Mouse (Mus musculus) hindbrain, embryonic 14.5 days (tissue): Measurements from ENCODE around the gene Tldc1. TPM values are rescaled to one million over a fixed set of nuclear protein-coding genes. Genes with fewer than 3 reads are reported as not detected.

ENCODE experiments used
- ATAC-seq: fragments of 200-750 bp; cut with Nextera tagmentation; 2 replicates; pipeline ENCODE4 v1.8.0; 2017; ENCODE audit warnings: moderate number of reproducible peaks, mild to moderate bottlenecking, moderate TSS enrichment, moderate library complexity; ENCODE audit not compliant: low FRiP score
- DNase-seq: peaks from one replicate; pipeline ENCODE4 v3.0.0-alpha.2; 2015; ENCODE audit warnings: low spot score
- H3K27ac ChIP-seq: fragments of 300-500 bp; sonication (generic); 2 replicates; pipeline ENCODE4 v1.5.1; 2014; ENCODE audit warnings: mild to moderate bottlenecking, moderate library complexity
- H3K27me3 ChIP-seq: fragments of 300-500 bp; sonication (generic); 2 replicates; pipeline ENCODE4 v1.6.1; 2014; ENCODE audit warnings: mild to moderate bottlenecking, low read length, mixed read lengths; ENCODE audit not compliant: control insufficient read depth, insufficient read depth
- H3K36me3 ChIP-seq: fragments of 300-500 bp; sonication (generic); replicated peaks from 2 replicates; pipeline ENCODE4 v1.6.1; 2014; ENCODE audit not compliant: control insufficient read depth, insufficient read depth
- H3K4me1 ChIP-seq: fragments of 300-500 bp; sonication (generic); replicated peaks from 2 replicates; pipeline ENCODE4 v1.6.1; 2014; ENCODE audit warnings: antibody characterized with exemption, low read length, mixed read lengths; ENCODE audit not compliant: control insufficient read depth, insufficient read depth
- H3K4me2 ChIP-seq: fragments of 300-500 bp; sonication (generic); replicated peaks from 2 replicates; pipeline ENCODE4 v1.6.1; 2014; ENCODE audit warnings: mild to moderate bottlenecking, moderate library complexity
- H3K4me3 ChIP-seq: fragments of 300-500 bp; sonication (generic); replicated peaks from 2 replicates; pipeline ENCODE4 v1.5.1; 2014; ENCODE audit warnings: mild to moderate bottlenecking, low read length
- H3K9ac ChIP-seq: fragments of 300-500 bp; sonication (generic); 2 replicates; pipeline ENCODE4 v1.6.1; 2014
- H3K9me3 ChIP-seq: fragments of 300-500 bp; sonication (generic); 2 replicates; pipeline ENCODE4 v1.6.1; 2016; ENCODE audit warnings: low read length; ENCODE audit not compliant: control insufficient read depth
- WGBS: fragments of 180-500 bp; shearing (Covaris S2); extraction: QIAGEN DNeasy Blood & Tissue Kit; methylation state at CpG from one replicate; pipeline ENCODE4 v1.1.7; 2014; 5-methylcytosine and 5-hydroxymethylcytosine counted together
- polyA plus RNA-seq: library from polyadenylated mRNA; unstranded; fragments of >200 nt; fragmentation: Nextera tagmentation; extraction: Ambion mirVana; gene quantifications from 2 replicates; pipeline ENCODE4 v1.2.1, GENCODE M21; 2014

Tldc1 gene
- polyA plus RNA-seq, 1 experiment from 2014 or later, result 7.4 TPM

- ATAC-seq (0 out of 2 replicates have a peak, but pooled peaks have one; percentile 26), DNase-seq (peak; percentile 57)
- Histone ChIP-seq H3K27me3 (no peaks in the 10 kb centered on the region), H3K27ac (no peak overlapping the region), H3K4me3 (no peak overlapping the region), H3K9me3 (no peaks in the 10 kb centered on the region), H3K9ac (no peak overlapping the region), H3K36me3 (peaks cover 18% of the 10 kb centered on the region), H3K4me1 (peaks cover 29% of the 10 kb centered on the region), H3K4me2 (no peak overlapping the region)
- 56% methylated on average over 14 of the region's 14 CpGs for WGBS
Observed at GRCm38 (mm10) chr8:119806422-119807263, 28.4 kb upstream of the Tldc1 start.

GRCm38 (mm10) chr8:119805275-119805674 is 27.1 kb upstream of the Tldc1 start:
- no peak overlapping the region for H3K27ac ChIP-seq
- peaks cover 18% of the 10 kb centered on the region for H3K36me3 ChIP-seq

GRCm38 (mm10) chr8:119802592-119802991 is 24.4 kb upstream of the Tldc1 start:
- DNase-seq (no peak), ATAC-seq (no peak)
- Histone ChIP-seq H3K4me2 (no peak overlapping the region), H3K27ac (no peak overlapping the region), H3K9me3 (no peaks in the 10 kb centered on the region), H3K9ac (no peak overlapping the region), H3K27me3 (no peaks in the 10 kb centered on the region), H3K4me1 (peaks cover 34% of the 10 kb centered on the region), H3K36me3 (0 out of 2 replicates have a peak, but pooled peaks cover 2% of the 10 kb centered on the region), H3K4me3 (no peak overlapping the region)
- 100% methylated on average over 1 of the region's 1 CpGs for WGBS

More at GRCm38 (mm10) chr8:119805275-119805674, 27.1 kb upstream of the Tldc1 start:
- H3K27me3 ChIP-seq, result no peaks in the 10 kb centered on the region
- 51% methylated on average over 8 of the region's 8 CpGs for WGBS
- H3K9ac ChIP-seq, result no peak overlapping the region
- DNase-seq (no peak), ATAC-seq (no peak)
- no peaks in the 10 kb centered on the region for H3K9me3 ChIP-seq
- peaks cover 29% of the 10 kb centered on the region for H3K4me1 ChIP-seq
- no peak overlapping the region for H3K4me2 ChIP-seq
- H3K4me3 ChIP-seq, result no peak overlapping the region

GRCm38 (mm10) chr8:119801168-119801567 is 23.0 kb upstream of the Tldc1 start:
- H3K36me3 ChIP-seq, result no peaks in the 10 kb centered on the region
- H3K4me2 ChIP-seq, result no peak overlapping the region
- H3K4me3 ChIP-seq, result no peak overlapping the region
- no peaks in the 10 kb centered on the region for H3K9me3 ChIP-seq
- peak overlapping the region; percentile 26; the same call in 1 of the 2 replicates for H3K27ac ChIP-seq
- DNase-seq (peak; percentile 69), ATAC-seq (no peak)
- 4% methylated on average over 4 of the region's 4 CpGs for WGBS
- no peaks in the 10 kb centered on the region for H3K27me3 ChIP-seq
- no peak overlapping the region for H3K9ac ChIP-seq
- H3K4me1 ChIP-seq, result peaks cover 27% of the 10 kb centered on the region

GRCm38 (mm10) chr8:119798965-119799264 is 20.7 kb upstream of the Tldc1 start:
- peak overlapping the region; percentile 38 for H3K4me2 ChIP-seq

GRCm38 (mm10) chr8:119798170-119798964 is 20.2 kb upstream of the Tldc1 start:
- Histone ChIP-seq H3K36me3 (no peaks in the 10 kb centered on the region), H3K27ac (peak overlapping the region; percentile 65), H3K9ac (peak overlapping the region; percentile 17; the same call in 1 of the 2 replicates), H3K4me2 (peak overlapping the region; percentile 38), H3K4me1 (peaks cover 21% of the 10 kb centered on the region), H3K27me3 (no peaks in the 10 kb centered on the region), H3K4me3 (no peak overlapping the region), H3K9me3 (no peaks in the 10 kb centered on the region)
- 4% methylated on average over 15 of the region's 15 CpGs for WGBS
- DNase-seq (peak; percentile 75), ATAC-seq (peak; percentile 59)

More at GRCm38 (mm10) chr8:119798965-119799264, 20.7 kb upstream of the Tldc1 start:
- ATAC-seq, result no peak; the same call in 1 of the 2 replicates
- Histone ChIP-seq H3K36me3 (no peaks in the 10 kb centered on the region), H3K4me3 (no peak overlapping the region), H3K9me3 (no peaks in the 10 kb centered on the region), H3K9ac (no peak overlapping the region), H3K27me3 (no peaks in the 10 kb centered on the region), H3K27ac (peak overlapping the region; percentile 65), H3K4me1 (peaks cover 21% of the 10 kb centered on the region)
- DNase-seq, result no peak
- WGBS, result 48% methylated on average over 2 of the region's 2 CpGs

- Histone ChIP-seq H3K27me3 (no peaks in the 10 kb centered on the region), H3K9me3 (no peaks in the 10 kb centered on the region), H3K9ac (no peak overlapping the region), H3K27ac (no peak overlapping the region), H3K36me3 (no peaks in the 10 kb centered on the region), H3K4me3 (no peak overlapping the region), H3K4me1 (peaks cover 14% of the 10 kb centered on the region), H3K4me2 (no peak overlapping the region)
- ATAC-seq (no peak), DNase-seq (no peak)
- 93% methylated on average over 3 of the region's 3 CpGs for WGBS
Observed at GRCm38 (mm10) chr8:119795651-119796050, 17.4 kb upstream of the Tldc1 start.

GRCm38 (mm10) chr8:119794689-119795088 is 16.5 kb upstream of the Tldc1 start:
- Histone ChIP-seq H3K36me3 (no peaks in the 10 kb centered on the region), H3K9ac (no peak overlapping the region), H3K9me3 (no peaks in the 10 kb centered on the region), H3K4me3 (no peak overlapping the region), H3K4me2 (no peak overlapping the region), H3K4me1 (peaks cover 14% of the 10 kb centered on the region), H3K27me3 (no peaks in the 10 kb centered on the region), H3K27ac (no peak overlapping the region)
- no peak for ATAC-seq
- 45% methylated on average over 7 of the region's 7 CpGs for WGBS
- no peak for DNase-seq
